Mouse (Mus musculus) neutrophil, adult 5-6 weeks (primary cell): Measurements from ENCODE around the gene Car11. TPM values are rescaled to one million over a fixed set of nuclear protein-coding genes. Genes with fewer than 3 reads are reported as not detected.

ENCODE experiments used
- ATAC-seq: fragments of 151-379, 151-347 bp; 2 replicates; pipeline ENCODE4 v1.8.0; 2017; ENCODE audit warnings: mild to moderate bottlenecking, moderate TSS enrichment; ENCODE audit not compliant: insufficient number of reproducible peaks, poor library complexity, low FRiP score, severe bottlenecking; ENCODE audit errors: extremely low read depth
- total RNA-seq: library from RNA; stranded (forward); fragments of 200-1000 nt; gene quantifications from 2 replicates; pipeline ENCODE4 v1.2.3, GENCODE M21; 2017

The Car11 gene
- total RNA-seq, 1 experiment from 2014 or later, result not detected

DNA sequence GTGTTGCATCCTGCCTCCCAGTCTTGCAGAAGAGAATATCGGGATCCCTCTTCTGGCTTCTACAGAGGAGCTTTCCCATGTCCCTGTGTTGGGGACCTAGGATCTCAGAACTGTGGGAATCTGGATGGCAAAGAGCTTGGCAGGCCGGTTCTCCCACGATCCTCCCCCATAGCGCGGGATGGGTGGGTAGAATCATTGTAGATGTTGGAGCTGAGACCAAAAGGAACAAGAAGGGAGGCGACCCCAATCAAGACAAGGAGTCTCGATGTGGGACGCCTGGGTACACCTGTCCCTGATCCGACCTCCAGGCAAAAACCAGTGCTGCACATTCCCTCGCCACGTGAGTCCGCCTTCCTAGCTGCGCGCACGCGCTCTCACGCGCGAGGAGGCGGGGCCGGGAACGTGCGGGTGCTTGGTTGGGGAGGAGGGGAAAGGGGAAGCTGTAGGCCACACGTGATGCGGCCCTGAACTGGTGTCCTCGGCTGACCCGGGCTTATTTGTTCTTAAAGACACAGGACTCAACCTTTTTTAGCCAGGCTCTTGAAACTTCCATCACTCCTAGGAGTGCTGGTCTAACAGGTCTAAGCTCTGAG, 7.8 kb downstream of the Car11 start:
- ATAC-seq, result peak; percentile 59

DNA sequence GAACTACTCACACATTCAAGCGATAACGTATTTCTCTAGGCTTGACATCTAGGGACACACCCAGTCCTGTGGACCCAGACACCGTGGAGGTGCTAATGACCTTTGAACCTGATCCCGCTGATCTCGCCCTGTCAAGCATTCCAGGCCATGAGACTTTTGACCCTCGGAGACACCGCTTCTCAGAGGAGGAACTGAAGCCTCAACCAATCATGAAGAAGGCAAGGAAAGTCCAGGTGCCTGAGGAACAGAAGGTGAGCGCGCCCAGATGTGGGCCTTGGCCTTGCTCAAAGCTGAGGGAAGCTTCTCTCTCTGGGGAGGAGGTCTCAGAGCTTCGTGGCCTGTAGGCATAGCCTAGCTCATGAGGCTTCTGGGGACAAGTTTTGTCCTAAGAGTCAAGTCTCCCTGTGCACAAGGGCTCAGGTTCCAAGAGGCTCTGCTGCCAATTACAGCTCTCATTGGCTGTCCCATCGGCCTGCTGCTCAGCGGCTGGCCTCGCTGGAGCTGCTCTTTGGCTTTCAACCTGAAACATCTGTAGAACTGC, 8.6 kb downstream of the Car11 start:
- ATAC-seq, result no peak

DNA sequence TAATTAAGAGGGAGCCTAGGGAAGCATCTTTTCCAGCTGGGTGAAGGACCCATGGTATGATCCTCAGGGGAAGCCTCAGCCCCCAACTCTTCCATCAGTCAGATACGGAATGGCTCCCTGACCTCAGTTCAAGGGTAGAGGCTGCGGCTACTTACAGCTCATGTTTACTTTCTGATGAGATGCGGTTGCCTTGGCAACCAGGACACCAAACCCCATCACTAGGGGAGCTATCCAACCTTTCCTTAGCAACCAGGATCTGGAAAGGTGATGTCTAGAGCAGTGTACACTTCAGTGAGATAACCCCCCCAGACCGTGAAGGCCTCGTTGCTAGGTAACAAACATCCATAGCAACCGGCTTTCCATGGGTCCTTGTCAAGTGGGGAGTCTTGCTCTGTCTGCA, 9.4 kb downstream of the Car11 start:
- no peak for ATAC-seq

DNA sequence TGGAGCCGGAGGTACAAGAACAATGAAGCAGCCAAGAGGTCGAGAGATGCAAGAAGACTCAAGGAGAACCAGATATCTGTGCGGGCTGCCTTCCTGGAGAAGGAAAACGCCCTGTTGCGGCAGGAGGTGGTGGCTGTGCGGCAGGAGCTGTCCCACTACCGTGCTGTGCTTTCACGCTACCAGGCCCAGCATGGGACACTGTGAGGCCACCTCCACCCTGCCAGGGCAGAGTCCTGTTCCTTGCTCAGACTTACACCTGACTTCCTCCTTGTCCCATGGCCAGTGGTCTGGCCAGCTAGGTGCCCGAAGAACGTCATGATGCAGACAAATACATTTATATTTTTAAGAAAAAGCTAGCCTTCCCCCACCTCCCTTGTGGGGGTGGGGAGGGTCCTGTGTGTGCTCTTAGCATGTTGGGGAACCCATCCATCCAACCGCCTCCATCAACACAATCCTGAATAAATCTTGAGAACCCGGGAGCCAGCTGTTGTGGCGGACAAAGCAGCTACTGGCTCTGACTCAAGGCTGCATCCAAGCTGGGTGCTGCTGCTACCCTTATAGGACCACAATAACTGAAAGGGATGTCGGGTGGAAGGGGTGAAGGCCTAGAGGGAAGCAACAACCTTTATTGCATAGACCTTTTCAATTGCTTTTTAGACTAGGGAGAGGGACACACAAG, 10.2 kb downstream of the Car11 start:
- ATAC-seq, result no peak

DNA sequence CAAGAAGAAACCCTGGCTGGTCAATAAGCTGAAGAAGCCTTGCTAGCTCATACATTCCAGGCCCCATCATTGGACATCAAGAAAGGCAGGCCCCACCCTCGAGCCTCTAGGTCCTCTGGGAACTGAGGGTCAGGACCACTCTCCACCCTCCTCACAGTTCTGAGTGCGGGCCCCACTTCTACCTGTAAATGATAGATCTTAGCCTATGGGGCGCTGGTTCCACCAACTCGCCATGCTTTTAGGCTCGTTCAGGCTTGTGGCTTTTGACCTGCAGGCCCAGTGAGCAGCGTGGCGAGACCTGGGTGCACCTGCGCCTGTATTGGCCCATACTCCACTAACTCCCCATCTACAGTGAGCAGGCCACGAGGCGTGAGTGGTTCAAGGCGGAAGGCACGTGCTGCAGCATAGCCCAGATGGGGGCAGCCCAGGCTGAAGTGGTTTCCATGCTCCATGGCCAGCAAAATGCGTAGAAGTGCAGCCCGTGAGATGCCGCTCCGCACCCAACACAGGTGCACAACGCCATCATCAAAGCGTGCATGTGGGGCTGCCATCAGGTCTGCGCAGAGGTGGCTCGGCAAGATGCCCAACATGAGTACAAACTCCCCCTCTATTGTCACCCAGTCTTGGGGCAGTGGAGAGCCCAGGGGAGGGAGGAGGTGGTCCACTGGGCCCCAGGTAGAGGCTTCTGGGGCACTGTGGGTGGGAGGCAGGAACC, 11.0 kb downstream of the Car11 start:
- no peak for ATAC-seq

DNA sequence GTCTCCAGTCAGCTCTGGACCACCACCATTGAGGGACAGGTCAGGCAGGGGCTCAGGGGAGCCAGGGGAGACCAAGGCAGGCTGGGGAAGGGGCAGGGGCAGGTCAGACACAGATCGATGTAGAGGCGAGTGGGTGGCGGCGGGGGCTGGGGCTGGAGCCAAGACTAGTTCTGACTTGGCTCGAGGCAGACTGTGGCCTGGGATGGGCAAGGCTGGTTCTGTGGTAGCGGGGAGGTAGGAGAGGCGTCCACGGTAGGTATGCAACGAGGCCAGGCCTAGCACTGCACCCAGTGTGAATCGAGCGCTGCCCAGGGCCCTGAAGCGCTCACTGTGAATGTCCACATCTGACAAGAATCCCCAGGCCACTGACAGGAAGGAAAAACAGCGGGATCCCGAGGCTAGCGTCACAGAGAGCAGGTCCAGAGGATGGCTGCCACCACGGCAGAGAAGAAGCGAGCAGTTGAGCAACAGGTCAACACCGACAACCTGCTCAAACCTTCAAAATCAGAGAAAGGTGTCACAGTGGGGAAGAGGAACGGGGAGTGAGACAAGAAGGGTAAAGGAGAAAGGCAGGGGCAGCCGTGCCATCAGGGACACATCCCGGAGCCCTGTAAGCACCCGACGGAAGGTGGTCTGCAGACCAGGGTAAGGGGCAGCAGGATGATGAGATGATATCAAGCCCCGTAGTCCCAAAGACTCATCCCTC, 11.8 kb downstream of the Car11 start:
- no peak for ATAC-seq

DNA sequence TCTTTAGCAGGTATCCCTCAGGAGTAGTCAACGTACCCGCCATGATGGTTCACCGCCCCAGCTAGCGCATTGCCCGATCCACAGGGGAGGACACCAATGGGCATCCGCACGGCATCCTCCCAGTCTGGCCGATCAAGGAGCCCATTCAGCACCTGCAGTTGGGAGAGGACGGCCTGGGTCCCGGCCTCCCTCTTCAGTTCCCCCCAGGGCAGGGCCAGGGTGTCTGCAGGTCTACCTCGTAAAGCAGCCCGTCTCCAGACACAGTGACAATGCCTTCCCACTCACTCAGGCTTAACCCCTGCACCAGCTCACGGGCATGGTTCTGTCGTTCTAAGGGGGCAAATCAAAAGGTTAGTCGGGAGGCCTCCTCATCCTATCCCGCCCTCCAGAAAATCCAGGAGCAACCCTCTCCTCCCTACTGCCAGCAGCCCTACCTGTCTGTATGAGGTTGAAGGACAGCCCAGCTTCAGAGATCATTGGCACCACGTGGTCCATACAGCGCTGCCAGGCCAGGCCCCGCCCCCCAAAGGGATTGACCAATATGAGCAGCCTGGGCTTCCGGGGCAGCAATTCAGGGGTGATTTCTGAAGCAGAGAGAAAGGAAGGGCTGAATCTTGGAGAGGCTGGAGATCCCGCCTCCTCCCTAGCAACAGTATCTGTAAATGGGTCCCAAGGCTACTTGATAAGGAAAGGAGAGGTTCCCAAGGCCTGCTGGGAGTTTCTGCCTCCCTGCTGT, 12.5 kb downstream of the Car11 start:
- no peak for ATAC-seq

DNA sequence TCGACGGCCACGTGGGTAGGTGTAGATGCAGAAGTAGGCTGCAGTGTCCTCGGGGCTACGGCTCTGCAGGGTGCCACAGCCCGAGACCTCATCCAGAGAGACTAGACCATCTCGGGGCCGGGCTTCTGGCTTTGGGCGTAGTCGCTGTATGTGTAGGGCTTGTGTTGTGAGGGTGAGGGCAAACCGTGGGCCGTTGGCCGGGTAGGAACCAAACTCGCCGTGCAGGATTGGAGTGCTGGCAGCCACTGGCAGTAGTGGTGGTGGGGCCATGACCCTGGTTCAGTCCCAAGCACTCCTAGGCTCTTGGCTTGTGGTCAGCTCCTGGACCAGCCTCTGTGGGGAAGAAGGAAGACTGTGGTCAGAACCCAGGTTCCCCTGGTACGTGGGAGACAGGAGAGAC, 13.8 kb downstream of the Car11 start:
- ATAC-seq, result no peak

DNA sequence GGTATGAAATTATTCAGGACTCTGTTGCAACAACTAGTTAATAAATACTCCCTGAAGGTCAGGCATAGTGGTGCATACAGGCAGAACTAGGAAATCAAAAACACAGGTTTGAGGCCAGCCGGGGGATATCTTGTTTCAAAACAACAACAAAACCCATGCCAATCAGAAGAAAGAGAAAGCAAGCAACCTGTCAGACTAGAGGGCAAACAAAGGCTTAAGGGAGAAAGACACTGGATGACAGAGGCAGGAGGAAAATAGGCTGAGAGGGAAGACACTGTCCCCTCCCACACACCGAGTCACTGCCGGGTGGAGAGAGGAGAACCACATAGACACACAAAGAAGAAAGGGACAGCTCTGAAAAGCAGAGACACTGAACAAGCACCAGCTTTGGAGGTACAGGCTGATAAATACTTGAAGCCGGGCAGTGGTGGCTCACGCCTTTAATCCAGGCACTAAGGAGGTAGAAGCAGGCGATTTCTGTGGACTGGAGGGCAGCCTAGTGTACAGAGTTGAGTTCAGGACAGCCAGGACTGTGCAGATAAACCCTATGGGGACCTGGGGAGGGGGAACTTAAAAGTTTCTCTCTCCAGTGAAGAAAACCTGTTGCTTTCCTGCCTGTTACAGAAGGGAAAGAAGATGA, 14.4 kb downstream of the Car11 start:
- no peak for ATAC-seq

DNA sequence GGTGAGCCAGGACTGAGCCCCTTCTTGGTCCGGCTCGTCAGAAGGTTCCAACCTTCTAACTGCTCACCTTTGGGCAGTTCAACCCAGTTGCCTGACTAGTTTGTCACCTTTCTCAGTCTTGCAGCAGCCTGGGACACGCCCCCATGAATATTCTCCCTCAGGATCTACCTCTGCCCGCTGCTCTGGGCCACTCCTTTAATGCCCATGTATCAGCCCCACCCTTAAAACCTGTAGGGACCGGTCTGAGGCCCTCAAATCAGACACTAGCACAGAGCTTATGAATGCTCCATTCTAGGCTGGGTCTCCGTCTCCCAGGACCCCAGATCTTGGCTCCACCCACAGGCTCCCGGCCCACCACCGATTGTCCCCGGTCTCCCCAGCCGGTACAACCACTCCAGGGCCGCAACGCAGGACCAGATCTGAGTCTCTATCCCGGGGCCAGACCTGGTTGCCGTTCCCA, 15.0 kb downstream of the Car11 start:
- no peak for ATAC-seq

DNA sequence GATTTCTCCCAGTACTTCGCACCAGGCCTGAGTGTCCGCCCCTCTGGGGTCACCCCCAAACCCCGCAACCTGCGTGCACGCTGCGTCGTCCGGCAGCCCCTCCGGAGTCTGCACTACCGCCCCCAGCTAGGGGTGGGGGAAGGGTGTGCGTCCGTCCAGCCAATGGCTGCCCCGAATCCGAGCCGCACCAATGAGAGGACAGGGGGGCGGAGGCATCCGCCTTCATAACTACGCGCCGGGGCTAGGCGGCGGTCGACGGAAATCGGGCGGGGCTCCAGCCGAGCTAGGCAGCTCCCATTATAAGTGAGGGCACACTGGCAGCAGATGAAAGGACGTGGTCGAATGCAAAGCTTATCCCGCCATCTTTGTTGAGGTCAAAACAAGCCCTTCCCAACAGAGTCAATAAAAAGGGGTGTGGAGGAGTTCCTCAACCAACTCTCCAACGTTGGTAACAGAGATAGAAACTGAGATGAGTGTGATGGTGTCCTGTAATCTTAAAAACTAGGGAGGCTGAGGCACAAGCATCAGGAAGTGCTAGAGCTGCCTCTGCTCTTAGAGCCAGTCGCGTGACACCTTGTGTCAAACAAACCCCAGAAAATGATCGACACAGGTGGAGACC, 15.6 kb downstream of the Car11 start, which contains the start of gene Rpl18:
TSS of gene Rpl18 (plus strand) at position 368 of the 619 bp plus-strand sequence.
- ATAC-seq, result peak; percentile 80

DNA sequence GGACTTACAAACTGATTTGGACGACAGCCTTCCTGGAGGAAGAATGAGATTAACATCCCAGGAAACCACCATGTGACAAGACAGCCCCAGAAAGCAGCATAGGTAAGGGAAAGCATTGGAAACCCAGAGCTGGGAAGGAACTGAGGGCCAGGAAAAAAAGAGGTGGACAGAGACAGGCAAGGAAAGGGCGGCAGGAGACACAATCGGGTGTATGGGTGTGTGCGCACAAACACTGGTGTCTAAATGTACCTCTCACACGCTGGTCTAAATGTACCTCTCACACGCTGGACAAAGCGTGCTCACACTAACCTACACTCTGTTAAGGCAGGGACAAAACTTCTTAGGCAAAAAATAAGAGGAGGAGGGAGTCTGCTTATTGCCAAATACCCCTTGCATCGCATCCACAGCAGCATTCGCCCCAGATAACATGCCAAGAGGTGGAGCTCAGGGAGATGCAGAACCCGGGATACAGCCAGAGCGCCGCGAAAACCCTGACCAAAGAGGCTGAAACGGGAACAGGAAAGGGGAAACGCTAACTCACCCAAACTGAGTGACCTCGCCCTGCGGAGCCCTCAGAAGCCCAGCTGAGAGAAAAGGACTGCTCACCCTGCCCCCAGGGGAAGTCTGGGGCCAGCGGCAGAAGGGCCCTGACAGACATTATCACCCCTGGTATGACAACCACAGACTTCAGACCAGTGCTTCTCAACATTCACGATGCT, 16.3 kb downstream of the Car11 start:
- ATAC-seq, result peak; percentile 10; the same call in 1 of the 2 replicates

DNA sequence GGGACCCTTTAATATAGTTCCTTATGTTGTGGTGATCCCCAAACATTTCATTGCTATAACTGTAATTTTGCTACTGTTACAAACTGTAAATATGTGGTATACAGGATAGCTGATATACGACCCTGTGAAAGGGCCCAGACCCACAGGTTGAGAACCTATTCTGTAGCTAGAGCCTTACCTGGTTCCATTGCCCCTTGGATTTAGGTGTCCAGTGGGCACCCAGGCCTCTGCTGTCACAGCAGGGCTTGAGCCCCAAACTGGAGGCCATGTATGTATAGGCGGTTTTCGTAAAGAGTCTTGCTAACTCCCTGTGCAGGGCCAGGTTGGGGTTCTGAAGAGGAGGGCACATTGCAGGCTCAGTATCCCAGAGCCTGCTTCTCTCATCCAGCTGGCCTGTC, 16.8 kb downstream of the Car11 start:
- ATAC-seq, result no peak

DNA sequence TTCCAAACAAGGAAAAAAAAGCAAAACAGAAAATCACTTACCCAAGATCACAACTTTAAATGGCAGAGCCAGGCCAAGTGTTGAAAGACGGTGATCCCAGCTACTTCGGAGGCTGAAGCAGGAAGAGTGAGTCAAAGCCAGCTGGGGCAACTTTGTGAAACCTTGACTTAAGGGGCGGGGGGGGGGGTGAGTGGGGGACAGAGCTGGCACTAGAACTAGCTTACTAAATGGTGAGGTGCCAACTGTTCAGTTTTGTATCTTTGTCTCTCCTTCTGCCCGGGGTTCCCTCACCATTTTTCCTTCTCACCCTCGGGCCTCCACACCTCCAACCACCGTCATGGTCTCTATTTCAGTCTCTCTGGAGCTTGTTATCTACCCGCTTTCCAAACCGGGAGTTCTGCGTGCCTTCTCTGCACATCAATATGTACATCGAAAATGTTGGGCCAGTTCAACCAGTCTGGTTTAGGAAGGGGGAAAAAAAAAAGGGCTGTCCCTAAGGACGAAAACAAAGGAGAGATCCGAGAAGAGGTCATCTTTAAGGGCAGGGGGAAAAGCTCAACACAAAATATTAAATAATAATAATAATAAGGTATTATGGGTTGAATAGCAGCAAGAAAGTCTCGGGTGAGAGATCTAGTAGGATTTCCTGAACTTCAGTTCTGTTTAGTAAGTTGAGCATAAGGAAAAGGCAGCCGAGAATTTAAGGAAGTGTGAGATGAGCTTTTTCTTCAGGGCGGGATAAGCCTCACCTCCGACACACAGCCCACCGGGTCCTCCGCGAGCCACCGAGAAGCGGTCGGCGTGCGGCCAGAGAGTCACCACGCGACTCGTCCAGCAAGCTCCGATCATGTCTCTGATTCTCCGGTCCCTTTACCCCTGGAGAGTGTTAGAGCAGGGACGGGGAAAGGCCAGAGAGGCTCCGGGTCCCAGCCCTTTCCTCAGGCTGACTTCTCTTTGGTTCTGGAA, 17.6 kb downstream of the Car11 start:
- ATAC-seq, result no peak

DNA sequence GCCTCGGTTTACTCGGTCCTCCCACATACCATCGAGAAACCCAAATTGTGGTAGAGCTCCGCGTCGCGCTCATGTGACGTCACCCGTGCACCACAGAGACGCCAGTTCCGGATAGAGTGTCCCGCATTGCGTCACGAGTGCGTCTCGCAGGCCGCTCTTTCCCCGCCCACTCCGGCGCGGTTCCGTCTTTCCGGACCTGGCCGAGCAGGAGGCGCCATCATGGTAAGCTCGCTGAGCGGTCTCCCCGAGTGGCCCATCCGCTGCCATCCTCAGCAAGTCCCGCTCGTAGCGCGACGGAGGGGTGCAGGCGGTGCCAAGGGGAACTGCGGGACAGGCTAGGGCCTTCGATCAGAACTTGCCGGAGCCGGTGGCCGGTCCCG, 18.3 kb downstream of the Car11 start, which contains the start of gene Sphk2:
TSS of gene Sphk2 (minus strand) at position 85 of the 380 bp plus-strand sequence.
- ATAC-seq, result peak; percentile 73

DNA sequence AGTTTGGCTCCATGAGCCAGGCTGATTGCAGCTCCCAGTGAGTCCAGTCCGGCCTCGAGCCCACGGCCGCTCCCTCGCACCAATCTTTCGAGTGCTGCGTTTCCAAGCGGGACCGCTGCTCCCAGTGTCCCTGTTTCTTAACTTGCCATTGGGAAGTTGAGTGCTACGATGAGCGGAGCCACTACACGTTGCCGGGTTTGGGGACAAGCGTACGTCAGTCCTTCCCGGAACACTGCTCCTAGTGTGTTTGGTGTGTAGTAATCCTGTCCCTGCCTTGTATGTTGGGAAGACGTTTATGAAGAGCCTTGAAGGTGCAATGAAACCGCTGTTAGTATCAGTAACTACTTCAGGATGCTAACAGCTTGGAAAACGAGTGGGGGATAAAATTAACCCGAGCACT, 18.7 kb downstream of the Car11 start:
- no peak for ATAC-seq
